Mouse (Mus musculus): ENCODE results near the gene Pip5k1b.

Gene Pip5k1b

GRCm38 (mm10) chr19:24543386-24544350, 12.0 kb downstream of the Pip5k1b start:
- DNase-seq (ENCODE audit: low spot score), result no peak

GRCm38 (mm10) chr19:24542293-24542675, 13.4 kb downstream of the Pip5k1b start:
- no peak for DNase-seq (ENCODE audit: low spot score)

DNA sequence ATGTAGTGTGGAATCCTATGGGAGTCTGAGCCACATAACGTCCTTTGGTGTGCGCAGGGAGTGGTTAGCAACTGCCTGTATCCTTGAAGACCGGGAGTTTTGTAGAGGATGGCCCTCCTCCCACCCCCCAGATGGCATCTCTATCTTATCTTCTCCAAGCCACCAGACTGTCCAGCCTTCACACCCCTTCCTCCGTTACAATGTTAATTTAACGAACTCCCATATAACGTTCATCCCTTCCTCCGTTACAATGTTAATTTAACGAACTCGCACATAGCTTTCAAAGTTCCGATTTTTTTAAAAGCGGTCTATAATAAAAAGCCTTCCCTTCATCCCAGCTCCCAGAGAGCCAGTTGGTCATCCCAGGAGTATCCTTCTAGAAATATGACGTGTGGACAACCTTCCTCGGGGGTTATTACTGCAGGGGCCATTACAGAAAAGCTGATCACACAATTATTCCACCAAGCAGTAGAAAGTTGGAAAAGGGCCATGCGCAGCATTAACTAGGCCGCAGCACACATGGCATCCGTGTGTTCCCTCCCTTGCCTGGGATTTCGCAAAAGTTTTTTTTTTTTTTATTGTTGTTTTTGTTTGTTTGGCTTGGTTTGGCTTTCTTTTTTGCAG, 13.9 kb downstream of the Pip5k1b start:
- DNase-seq (ENCODE audit: low spot score), result no peak

- no peak for DNase-seq (ENCODE audit: low spot score)
Observed at GRCm38 (mm10) chr19:24540952-24541668, 14.6 kb downstream of the Pip5k1b start.

GRCm38 (mm10) chr19:24539041-24539440, 16.6 kb downstream of the Pip5k1b start:
- DNase-seq (ENCODE audit: low spot score), result no peak

DNA sequence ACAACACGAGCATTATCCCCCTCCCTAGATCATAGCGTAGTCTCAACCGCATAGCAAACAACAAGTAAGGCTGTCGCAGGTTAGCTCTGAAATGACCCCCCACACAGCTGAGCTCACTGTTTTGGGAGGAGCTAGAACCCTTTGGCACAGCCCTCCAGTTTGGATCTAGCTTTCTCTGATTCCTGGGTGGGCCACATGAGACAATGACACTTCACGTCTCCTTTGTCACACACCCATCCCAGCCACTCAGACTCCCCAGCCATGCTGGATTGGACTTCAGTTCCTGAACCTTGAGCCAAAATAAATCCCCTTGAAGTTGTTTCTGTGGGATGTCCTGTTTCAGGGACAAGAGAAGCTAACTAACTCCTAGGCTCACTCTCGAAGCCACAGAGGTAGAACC, 17.5 kb downstream of the Pip5k1b start:
- no peak for DNase-seq (ENCODE audit: low spot score)

DNA sequence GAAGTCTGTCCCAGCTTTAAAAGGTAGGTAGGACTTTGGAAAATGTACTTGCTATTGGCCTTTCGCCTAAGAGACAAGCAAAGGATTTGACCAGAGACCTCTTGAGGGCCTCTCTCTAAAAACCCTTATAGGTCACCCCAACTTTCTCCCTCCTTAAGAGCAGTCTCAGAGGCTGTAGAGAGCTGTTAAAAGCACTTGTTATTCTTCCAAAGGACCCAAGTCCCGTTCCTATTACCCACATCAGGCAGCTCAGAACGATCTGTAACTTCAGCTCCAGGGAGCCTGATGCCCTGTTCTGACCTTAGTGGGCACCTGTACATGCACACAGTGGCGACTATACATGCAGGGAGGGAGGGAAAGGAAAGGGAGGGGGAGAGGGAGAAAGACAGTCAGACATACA, 18.0 kb downstream of the Pip5k1b start:
- no peak for DNase-seq (ENCODE audit: low spot score)

GRCm38 (mm10) chr19:24536920-24537319, 18.8 kb downstream of the Pip5k1b start:
- no peak for DNase-seq (ENCODE audit: low spot score)

GRCm38 (mm10) chr19:24536280-24536679, 19.4 kb downstream of the Pip5k1b start:
- no peak for DNase-seq (ENCODE audit: low spot score)

DNA sequence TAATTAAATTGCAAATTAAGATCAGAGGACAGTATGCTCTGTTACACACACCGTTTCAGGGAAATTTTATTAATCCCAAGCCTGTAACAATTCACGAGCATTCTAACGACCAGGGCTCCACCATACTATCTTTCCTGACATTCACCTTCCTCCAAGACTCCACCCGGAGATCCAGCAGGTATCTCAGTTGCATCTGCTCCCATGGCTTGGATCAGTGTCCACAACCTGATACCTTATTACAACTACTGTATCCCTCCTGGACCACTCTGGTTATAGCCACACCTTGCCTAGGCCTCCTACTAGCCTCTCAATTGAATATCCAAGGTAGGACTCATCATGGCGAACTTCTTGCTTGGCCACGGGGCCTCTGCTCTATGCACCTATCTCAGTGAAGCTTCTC, 20.5 kb downstream of the Pip5k1b start:
- no peak for DNase-seq (ENCODE audit: low spot score)

- DNase-seq (ENCODE audit: low spot score), result no peak
Observed at GRCm38 (mm10) chr19:24534733-24535132, 20.9 kb downstream of the Pip5k1b start.

DNA sequence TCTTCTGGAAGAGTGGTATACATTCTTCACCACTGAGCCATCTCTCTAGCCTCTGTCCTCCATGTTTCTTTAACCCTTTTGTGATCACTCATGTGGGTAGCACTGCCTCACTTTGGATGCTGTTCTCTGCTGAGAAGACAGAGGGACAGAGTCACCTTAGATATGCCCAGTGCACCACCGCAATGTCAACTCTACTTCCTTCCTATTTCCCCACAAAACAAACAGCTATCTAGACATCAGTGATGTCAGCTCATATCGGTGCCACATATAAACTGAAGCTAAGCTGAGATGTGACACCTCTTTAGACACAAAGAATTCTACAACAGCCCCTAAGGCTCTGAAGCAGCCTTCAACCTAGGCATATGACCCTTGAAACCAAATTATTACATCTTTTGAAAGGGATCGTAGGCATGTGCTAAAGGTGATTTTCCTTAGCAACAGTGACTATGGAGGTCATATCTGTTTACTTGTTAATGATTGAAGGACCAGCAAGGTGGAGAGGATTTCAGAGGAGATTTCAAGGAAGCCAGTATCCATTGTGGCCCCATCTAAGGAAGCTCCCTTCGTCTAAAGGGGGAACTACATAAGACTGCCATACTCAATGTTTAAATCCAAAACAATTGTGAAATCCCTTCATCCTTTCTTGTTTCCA, 26.6 kb downstream of the Pip5k1b start:
- no peak for DNase-seq (ENCODE audit: low spot score)

DNA sequence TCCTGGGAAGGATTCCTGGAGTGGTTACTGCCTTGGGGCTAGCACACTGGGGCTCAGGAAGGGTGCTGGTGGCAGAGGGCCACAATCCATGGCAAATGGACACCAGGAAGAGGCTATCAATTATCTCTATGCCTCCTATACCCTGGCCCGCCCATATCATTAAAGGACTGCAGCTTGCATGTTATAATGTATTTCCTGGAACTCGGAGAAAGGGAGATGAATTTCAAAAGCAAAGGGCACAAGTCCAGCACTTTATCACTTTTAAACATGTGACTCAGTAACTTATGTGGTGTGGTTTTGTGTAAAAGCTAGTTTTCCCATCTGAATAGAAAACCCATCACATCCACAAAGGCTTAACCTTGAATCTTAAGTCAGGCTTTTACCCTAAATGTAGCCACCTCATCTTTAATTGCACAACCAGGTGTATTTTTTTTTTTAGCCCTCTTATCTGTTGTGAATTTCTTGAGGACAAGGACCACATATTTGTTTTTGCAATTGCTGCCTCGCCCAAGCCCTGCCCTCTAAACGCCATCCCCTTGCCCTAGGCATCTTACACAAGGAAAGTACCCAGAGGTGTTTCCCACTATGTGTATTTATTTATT, 27.4 kb downstream of the Pip5k1b start:
- no peak for DNase-seq (ENCODE audit: low spot score)

- DNase-seq (ENCODE audit: low spot score), result no peak
Observed at GRCm38 (mm10) chr19:24527613-24527948, 28.1 kb downstream of the Pip5k1b start.

GRCm38 (mm10) chr19:24526731-24527612, 28.7 kb downstream of the Pip5k1b start:
- DNase-seq (ENCODE audit: low spot score), result no peak

- DNase-seq (ENCODE audit: low spot score), result no peak
Observed at GRCm38 (mm10) chr19:24523476-24524313, 32.0 kb downstream of the Pip5k1b start.

- DNase-seq (ENCODE audit: low spot score), result no peak
Observed at GRCm38 (mm10) chr19:24521997-24522396, 33.7 kb downstream of the Pip5k1b start.

GRCm38 (mm10) chr19:24521146-24521545, 34.5 kb downstream of the Pip5k1b start:
- no peak for DNase-seq (ENCODE audit: low spot score)

GRCm38 (mm10) chr19:24519732-24520409, 35.8 kb downstream of the Pip5k1b start:
- DNase-seq (ENCODE audit: low spot score), result no peak

Data from MN1 (cell line).